ENCODE assay signal across 17 mouse cellular contexts in the genomic region with DNA sequence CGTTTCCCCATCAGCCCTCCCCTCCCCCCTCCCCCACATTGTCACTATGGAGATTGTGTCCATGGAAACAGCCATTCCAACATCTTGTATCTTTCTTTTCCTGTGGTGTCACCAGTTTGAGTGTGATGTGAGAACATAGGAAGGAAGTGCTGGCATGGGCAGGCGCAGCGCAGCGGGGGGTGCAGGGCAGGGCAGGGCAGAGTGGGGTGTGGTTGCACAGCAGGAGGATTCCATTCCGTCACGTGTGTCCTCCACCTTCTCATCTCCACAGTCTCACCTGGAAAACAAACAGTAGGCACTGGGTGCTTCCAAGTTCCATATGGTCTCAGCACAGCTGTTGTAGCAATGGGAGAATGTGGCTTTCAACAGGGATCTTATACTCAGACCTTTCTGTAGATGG. TPM values are rescaled to one million over a fixed set of nuclear protein-coding genes. Genes with fewer than 3 reads are reported as not detected.
DNase-seq lines count a peak whose midpoint lies in the region; ATAC-seq lines count a peak whose summit lies in the region.
"Had no signal": no experiment of that assay in that cellular context is flagged by ENCODE, and none has a peak within 500 bp of the region (broad histone marks: within the 10 kb centered on the region; RNA-seq: fewer than 3 reads in every experiment).

No protein-coding gene starts in this region.

- no peak overlapping the region for H3K4me2 ChIP-seq in heart, embryonic 12.5 days
- H3K4me2 ChIP-seq in midbrain, embryonic 14.5 days (ENCODE audit: low read length): no peak overlapping the region
- no peak overlapping the region for H3K4me2 ChIP-seq in midbrain, embryonic 11.5 days
- H3K4me2 ChIP-seq: embryonic facial prominence, embryonic 15.5 days; midbrain, embryonic 12.5 days; neural tube, embryonic 12.5 days had no signal

- no peaks in the 10 kb centered on the region for H3K27me3 ChIP-seq in heart, embryonic 12.5 days (replicated peaks)
- no peaks in the 10 kb centered on the region for H3K27me3 ChIP-seq in midbrain, embryonic 14.5 days (ENCODE audit: control insufficient read depth, insufficient read depth, low read length)
- no peaks in the 10 kb centered on the region for H3K27me3 ChIP-seq in midbrain, embryonic 11.5 days (ENCODE audit: control insufficient read depth, insufficient read depth, low read length)
- H3K27me3 ChIP-seq: embryonic facial prominence, embryonic 15.5 days; midbrain, embryonic 12.5 days; neural tube, embryonic 12.5 days had no signal

- peaks cover 24% of the 10 kb centered on the region for H3K36me3 ChIP-seq in heart, embryonic 12.5 days
- peaks cover 25% of the 10 kb centered on the region for H3K36me3 ChIP-seq in midbrain, embryonic 14.5 days (ENCODE audit: control insufficient read depth, insufficient read depth, low read length)
- no peaks in the 10 kb centered on the region; the same call in 1 of the 2 replicates for H3K36me3 ChIP-seq in midbrain, embryonic 11.5 days (ENCODE audit: control insufficient read depth, insufficient read depth, low read length)

- no peaks in the 10 kb centered on the region for H3K9me3 ChIP-seq in heart, embryonic 12.5 days (replicated peaks)
- H3K9me3 ChIP-seq in midbrain, embryonic 14.5 days (ENCODE audit: control insufficient read depth, low read length): no peaks in the 10 kb centered on the region
- H3K9me3 ChIP-seq in midbrain, embryonic 11.5 days (ENCODE audit: control insufficient read depth, low read length): no peaks in the 10 kb centered on the region
- H3K9me3 ChIP-seq: embryonic facial prominence, embryonic 15.5 days; hindbrain, embryonic 10.5 days; midbrain, embryonic 12.5 days; neural tube, embryonic 12.5 days had no signal

- DNase-seq in heart, adult 11 months: peak; percentile 89
- peak; percentile 11 for DNase-seq in midbrain, embryonic 14.5 days
- DNase-seq in midbrain, embryonic 11.5 days (ENCODE audit: low spot score, missing footprints): no peak
- DNase-seq in brain, adult 2 months (ENCODE audit: low read depth, low spot score): peak; percentile 24
- DNase-seq in gastrocnemius, postnatal 25 days: no peak
- DNase-seq: cerebellum, postnatal 36 days; thymus, postnatal 4 days had no signal

- no peak overlapping the region for H3K27ac ChIP-seq in heart, embryonic 12.5 days (ENCODE audit: poor library complexity, severe bottlenecking)
- 0 out of 2 replicates have a peak overlapping the region, but pooled peaks have one; percentile 6 for H3K27ac ChIP-seq in midbrain, embryonic 14.5 days (replicated peaks; ENCODE audit: low read depth, low read length)
- no peak overlapping the region for H3K27ac ChIP-seq in midbrain, embryonic 11.5 days (ENCODE audit: low read depth, low read length)
- H3K27ac ChIP-seq: embryonic facial prominence, embryonic 15.5 days; hindbrain, embryonic 10.5 days; kidney, postnatal 0 days; midbrain, embryonic 12.5 days; neural tube, embryonic 12.5 days had no signal

- ATAC-seq in heart, embryonic 12.5 days (ENCODE audit: insufficient number of reproducible peaks, low FRiP score): no peak
- ATAC-seq in midbrain, embryonic 14.5 days (ENCODE audit: low FRiP score, low TSS enrichment): no peak
- ATAC-seq in midbrain, embryonic 11.5 days (ENCODE audit: low FRiP score): no peak
- ATAC-seq in megakaryocyte-erythroid progenitor cell, adult 5-6 weeks (replicated peaks; ENCODE audit: low FRiP score, low TSS enrichment, poor library complexity, severe bottlenecking): peak; percentile 48
- ATAC-seq: CD4-positive, CD25-positive, alpha-beta regulatory T cell, adult 4 months had no signal

- no peaks in the 10 kb centered on the region for H3K4me1 ChIP-seq in heart, embryonic 12.5 days (replicated peaks)
- peaks cover 5% of the 10 kb centered on the region; the same call in 1 of the 2 replicates for H3K4me1 ChIP-seq in midbrain, embryonic 14.5 days (ENCODE audit: control insufficient read depth, insufficient read depth, low read length)
- H3K4me1 ChIP-seq in midbrain, embryonic 11.5 days (ENCODE audit: control insufficient read depth, insufficient read depth, low read length): no peaks in the 10 kb centered on the region
- H3K4me1 ChIP-seq: embryonic facial prominence, embryonic 15.5 days had no signal

- H3K4me3 ChIP-seq in heart, embryonic 12.5 days: no peak overlapping the region
- H3K4me3 ChIP-seq in midbrain, embryonic 14.5 days (replicated peaks; ENCODE audit: low read depth, low read length): no peak overlapping the region
- no peak overlapping the region for H3K4me3 ChIP-seq in midbrain, embryonic 11.5 days (ENCODE audit: low read depth, low read length)
- H3K4me3 ChIP-seq: embryonic facial prominence, embryonic 15.5 days; hindbrain, embryonic 10.5 days; midbrain, embryonic 12.5 days; neural tube, embryonic 12.5 days had no signal

- no peak overlapping the region for H3K9ac ChIP-seq in heart, embryonic 12.5 days
- no peak overlapping the region for H3K9ac ChIP-seq in midbrain, embryonic 14.5 days (replicated peaks; ENCODE audit: low read length)
- no peak overlapping the region for H3K9ac ChIP-seq in midbrain, embryonic 11.5 days (ENCODE audit: low read length)
- H3K9ac ChIP-seq: embryonic facial prominence, embryonic 15.5 days; midbrain, embryonic 12.5 days; neural tube, embryonic 12.5 days had no signal

- WGBS in heart, embryonic 12.5 days: 67% methylated on average over 6 of the region's 6 CpGs
- WGBS in midbrain, embryonic 14.5 days: 60% methylated on average over 6 of the region's 6 CpGs
- 69% methylated on average over 6 of the region's 6 CpGs for WGBS in midbrain, embryonic 11.5 days

RNA-seq across cellular contexts. Expression of a gene that starts 15.4 kb away (rescaled TPM):
- polyA plus RNA-seq in heart, embryonic 12.5 days (2016; fragmentation: Nextera tagmentation; extraction: Ambion mirVana): not detected in 2 replicates
- polyA plus RNA-seq in midbrain, embryonic 14.5 days (2014; fragmentation: Nextera tagmentation; extraction: Ambion mirVana): 0.15 and 0.28 TPM in 2 replicates
- not detected in 2 replicates for polyA plus RNA-seq in midbrain, embryonic 11.5 days (2014; fragmentation: Nextera tagmentation; extraction: Ambion mirVana)
- total RNA-seq in megakaryocyte-erythroid progenitor cell, adult 5-6 weeks (2014; fragmentation: Nextera tagmentation): not detected in 2 replicates
- total RNA-seq in megakaryocyte-erythroid progenitor cell, adult 5-6 weeks (2017): not detected in 2 replicates
- not detected for total RNA-seq in gastrocnemius, postnatal 25 days (2021)
- total RNA-seq: left cerebral cortex, adult 8-10 months had no signal
- polyA plus RNA-seq: embryonic facial prominence, embryonic 15.5 days; hindbrain, embryonic 10.5 days; midbrain, embryonic 12.5 days; neural tube, embryonic 12.5 days had no signal

RNA-seq across cellular contexts. Expression of a gene that starts 45.5 kb away (rescaled TPM):
- polyA plus RNA-seq in heart, embryonic 12.5 days (2016; fragmentation: Nextera tagmentation; extraction: Ambion mirVana): not detected in 2 replicates
- polyA plus RNA-seq in midbrain, embryonic 14.5 days (2014; fragmentation: Nextera tagmentation; extraction: Ambion mirVana): not detected in 2 replicates
- polyA plus RNA-seq in midbrain, embryonic 11.5 days (2014; fragmentation: Nextera tagmentation; extraction: Ambion mirVana): not detected in 2 replicates
- total RNA-seq in megakaryocyte-erythroid progenitor cell, adult 5-6 weeks (2014; fragmentation: Nextera tagmentation): not detected in 2 replicates
- total RNA-seq in megakaryocyte-erythroid progenitor cell, adult 5-6 weeks (2017): not detected in 2 replicates
- not detected for total RNA-seq in gastrocnemius, postnatal 25 days (2021)
- total RNA-seq: left cerebral cortex, adult 8-10 months had no signal
- polyA plus RNA-seq: CD4-positive, CD25-positive, alpha-beta regulatory T cell, adult 4 months; embryonic facial prominence, embryonic 15.5 days; hindbrain, embryonic 10.5 days; kidney, postnatal 0 days; midbrain, embryonic 12.5 days; neural tube, embryonic 12.5 days; stomach, embryonic 14.5 days had no signal

Comparison
In these comparisons a context has a peak if more than half of its experiments do, and no peak if none do; other contexts are left out.
1. DNase-seq: peak in heart, adult 11 months (single experiment), midbrain, embryonic 14.5 days (single experiment) and brain, adult 2 months (single experiment); none in midbrain, embryonic 11.5 days (single experiment) and gastrocnemius, postnatal 25 days (single experiment).